Mouse (Mus musculus): ENCODE results near the gene Gm10188.

Gm10188 gene

DNA sequence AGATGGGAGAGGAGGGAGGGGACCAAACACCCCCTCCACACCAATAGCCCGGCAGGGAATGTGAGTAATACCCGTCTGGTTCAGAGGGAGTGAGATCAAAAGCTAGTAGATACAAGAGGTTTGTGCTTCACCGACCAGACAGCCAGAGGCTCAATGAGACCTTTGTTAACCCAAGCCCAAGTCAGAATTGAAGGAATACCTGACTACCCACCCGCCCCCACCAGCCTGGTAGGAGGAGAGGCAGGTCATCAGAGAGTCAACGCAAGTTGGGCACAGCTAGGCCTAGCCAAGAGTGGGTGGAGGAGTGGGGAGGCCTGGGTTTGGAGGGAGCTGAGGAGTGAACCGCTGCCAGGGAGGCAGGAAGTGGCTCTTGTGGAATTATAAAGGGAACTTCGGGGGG, 33.2 kb downstream of the Gm10188 start:
- in situ Hi-C loops (cut with MboI; ENCODE audit: unreplicated experiment in 2 of 2) = no loop called here

DNA sequence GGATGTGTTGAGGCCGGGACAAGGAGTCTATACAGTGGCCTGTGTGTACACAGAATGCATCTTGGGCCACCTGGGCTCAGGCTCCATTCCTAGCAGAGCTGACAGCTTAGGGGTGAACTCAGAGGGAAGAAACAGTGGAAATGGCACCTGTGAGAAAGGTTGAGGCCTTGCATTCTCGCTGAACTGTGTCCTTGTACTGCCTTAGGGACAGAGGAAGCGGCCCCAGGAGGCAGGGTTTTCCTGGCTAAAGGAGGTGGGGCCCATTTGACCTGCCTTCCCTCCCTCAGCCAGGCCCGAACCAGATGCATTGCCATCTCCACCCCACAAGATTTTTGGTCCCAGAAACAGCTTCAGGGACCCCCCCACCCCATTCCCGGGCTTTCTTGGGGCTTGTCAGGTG, 33.9 kb downstream of the Gm10188 start:
- in situ Hi-C loops (cut with MboI; ENCODE audit: unreplicated experiment in 2 of 2) = no loop called here

DNA sequence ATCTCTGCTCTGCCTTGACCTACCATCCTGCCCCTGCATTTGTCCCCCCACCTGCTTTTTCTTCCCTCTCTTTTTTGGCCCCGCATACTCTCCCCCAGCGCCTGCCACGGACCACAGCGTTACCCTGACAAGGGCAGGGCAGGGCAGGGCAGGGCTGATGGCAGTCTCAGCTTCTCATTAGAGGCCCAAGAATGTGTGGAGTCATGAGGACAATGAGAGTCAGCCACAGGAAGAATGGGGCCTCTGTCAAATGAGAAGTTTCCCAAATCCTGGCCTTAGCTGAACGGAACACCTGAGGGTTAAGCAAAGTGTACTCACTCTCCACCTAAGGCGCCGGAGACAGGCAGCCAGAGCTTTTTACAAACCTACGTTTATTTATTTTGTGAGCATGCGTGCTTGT, 34.5 kb downstream of the Gm10188 start:
- in situ Hi-C loops (cut with MboI; ENCODE audit: unreplicated experiment in 2 of 2) = no loop called here

DNA sequence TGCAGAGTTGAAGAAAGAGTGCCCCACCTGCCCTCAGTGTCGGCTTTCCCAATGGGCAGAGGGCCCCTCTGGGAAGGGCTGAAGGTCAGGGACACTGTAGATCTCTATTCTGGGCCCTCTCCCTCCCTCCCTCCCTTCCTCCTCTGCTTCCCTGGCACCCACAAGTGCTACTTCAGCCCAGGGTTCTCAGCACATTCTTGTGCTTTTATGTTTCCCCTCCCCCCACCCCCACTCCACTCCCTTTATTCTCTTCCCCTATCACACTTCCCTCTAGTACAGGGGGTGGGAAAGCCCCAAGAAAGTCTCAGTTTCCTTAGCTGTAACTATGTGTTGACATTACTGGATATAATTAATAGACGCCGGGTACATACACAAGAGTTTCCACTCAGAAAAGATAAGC, 34.9 kb downstream of the Gm10188 start:
- in situ Hi-C loops (cut with MboI; ENCODE audit: unreplicated experiment in 2 of 2) = no loop called here

DNA sequence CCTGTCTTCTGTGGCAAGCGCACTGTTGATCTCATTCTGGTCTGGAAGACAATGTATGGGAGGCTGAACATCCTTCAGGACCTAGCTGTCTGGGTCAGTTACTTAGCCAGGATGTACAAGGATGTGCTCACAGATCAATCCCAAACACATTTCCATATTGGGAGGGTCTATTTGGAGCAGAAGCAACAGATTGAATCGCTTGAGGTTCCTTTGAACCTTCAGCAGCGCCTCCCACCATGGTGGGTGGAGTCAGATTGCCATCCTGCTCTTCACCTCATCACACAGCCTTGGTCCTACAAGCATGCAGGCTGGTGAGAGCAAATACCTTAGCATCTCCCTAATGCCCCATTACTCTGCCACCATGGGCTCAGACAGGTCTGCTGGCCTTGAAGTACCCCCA, 35.8 kb downstream of the Gm10188 start:
- in situ Hi-C loops (cut with MboI; ENCODE audit: unreplicated experiment in 2 of 2) = no loop called here

DNA sequence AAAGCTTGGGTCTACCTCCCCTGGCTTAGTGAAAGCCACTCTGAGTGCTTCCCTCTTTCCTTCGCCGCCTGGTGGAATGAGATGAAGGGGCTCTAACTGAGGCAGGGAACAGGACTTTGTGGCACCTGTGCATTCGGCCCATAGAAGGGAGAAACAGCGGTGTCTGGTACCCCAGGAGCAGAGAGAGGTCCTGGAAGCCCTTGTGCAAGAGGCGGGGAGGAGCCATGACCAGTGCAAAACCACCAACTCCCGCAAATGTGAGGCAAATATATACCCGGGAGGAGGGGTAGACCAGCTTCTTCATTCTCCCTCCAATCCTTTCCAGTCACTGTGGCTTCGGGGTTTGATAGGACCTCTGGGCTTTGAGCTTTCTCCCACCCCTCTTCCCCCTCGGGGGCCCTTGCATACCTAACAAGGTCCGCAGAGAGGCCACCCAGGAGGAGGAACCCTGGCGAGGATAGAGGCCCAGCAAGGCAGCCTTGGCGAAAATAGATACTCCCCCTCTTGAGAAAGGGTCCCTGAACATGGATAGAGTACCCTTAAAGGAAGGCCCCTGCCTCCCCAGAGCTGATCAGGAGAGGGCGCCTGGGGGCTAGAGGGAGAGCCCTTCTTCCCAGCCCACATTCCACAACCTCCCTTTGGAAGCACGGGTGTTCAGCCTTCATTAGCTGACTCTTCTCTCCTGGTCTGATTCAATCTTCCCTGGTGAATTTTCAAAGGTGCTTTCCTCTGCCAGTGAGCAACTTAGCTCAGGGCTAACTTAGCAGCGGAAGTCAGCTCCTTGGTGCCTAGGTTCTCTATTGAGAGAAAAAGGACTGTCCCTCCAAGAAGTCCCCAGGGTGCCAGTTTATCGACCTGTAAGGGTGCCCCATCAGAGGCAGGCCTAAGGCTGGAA, 37.5 kb downstream of the Gm10188 start:
- in situ Hi-C loops (cut with MboI; ENCODE audit: unreplicated experiment in 2 of 2) = no loop called here

DNA sequence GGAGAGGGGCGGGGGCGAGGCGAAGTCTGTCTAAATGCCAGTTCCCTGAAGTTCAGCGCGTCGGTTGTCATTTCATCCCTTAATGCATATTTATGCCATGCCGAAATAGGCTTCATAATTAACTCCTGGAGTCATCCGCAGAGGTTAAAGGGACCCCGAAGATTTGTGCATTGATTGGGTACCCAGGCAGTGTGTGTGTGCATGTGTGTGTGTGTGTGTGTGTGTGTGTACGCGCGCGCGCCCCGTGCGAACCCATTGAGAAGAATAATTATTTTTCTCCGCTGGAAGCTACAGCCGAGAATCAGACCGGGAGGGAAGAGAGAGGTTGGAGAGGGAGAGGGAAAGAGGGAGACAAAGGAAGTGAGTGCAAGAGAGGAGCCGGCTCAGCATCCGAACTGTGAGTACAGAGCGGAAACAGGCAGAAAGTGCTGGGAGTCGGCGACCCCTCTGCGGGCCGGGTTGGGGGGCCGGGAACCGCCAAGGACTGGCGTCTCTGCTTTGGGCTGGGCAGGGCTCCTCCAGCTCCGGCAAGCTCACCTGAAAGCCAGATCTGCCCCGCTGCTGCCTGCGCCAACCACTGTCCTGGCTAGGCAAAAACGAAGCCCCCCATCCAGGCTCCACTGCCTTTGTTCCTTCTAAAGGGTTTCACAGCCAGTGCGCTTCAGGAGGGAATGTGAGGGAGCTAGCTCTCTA, 38.3 kb downstream of the Gm10188 start, which contains the start of the genes Lemd1 and AC124108.1:
TSS of gene Lemd1 (plus strand) at position 339 of the 693 bp plus-strand sequence.
TSS of gene AC124108.1 (plus strand) at position 365 of the 693 bp plus-strand sequence.
- in situ Hi-C loops (cut with MboI; ENCODE audit: unreplicated experiment in 2 of 2) = no loop called here

DNA sequence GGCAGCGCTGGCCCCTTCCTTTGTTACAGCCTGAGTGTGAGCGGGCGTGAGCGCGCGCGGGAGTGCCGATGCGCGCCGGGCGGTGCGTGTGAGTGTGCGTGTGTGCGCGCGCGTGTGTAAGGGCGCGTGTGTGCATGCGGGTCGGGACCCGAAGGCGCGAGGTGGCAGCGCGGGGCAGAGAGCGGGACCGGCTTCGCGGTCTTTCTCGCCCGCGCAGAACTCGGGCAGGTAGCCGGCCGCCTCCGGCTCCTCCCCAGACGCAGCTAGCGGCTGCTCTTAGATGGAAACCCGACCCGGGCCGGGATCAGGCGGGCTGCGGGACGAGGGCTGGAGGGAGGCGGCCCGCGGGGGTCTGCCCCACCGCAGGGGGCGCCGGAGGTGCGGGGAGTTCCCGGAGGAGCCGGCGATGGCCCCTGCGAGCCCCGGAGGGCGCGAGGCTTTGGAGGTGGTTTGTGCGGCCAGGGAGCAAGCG, 38.9 kb downstream of the Gm10188 start:
- in situ Hi-C loops (cut with MboI; ENCODE audit: unreplicated experiment in 2 of 2) = no loop called here

DNA sequence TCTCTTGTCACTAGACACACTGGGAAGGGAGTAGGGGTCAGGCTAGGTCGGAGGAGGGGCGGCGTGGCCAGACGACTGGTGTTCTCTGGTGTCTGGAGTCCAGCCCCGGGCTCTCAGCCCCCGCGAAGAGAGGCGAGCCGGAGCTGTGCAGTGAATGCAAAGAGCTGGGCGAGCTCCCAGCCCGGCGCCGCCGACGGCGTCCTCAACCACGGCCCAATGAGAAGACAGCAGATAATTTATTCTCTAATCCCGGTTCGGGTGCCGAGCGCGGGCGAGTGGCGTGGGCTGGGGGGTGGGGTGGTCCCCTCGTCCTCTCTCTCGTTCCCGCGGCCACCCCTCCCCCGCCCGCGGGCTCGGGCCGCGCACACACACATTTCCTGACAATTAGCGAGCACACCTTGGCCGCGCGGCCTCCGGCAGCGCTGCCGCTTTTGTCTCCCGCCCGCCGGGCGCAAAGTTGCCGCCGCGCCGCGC, 39.5 kb downstream of the Gm10188 start:
- in situ Hi-C loops (cut with MboI; ENCODE audit: unreplicated experiment in 2 of 2) = no loop called here

DNA sequence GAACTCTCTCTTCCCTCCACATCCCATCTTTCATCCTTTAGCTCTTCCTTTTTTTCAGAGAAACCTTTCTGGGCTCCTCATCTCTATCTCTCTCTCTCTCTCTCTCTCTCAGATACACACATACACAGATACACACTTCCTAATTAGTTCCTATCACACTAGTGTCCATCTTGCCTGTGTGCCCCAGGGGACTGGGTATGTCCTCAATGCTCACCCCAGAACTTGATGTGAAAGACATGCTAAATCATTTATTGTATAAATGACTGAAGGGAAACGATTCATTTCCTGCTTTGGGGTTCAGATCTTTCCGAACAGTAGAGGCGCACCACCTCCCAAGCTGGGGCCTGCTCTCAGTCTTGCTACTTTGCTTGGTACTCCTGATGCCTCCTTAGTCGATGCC, 40.3 kb downstream of the Gm10188 start:
- in situ Hi-C loops (cut with MboI; ENCODE audit: unreplicated experiment in 2 of 2) = no loop called here

DNA sequence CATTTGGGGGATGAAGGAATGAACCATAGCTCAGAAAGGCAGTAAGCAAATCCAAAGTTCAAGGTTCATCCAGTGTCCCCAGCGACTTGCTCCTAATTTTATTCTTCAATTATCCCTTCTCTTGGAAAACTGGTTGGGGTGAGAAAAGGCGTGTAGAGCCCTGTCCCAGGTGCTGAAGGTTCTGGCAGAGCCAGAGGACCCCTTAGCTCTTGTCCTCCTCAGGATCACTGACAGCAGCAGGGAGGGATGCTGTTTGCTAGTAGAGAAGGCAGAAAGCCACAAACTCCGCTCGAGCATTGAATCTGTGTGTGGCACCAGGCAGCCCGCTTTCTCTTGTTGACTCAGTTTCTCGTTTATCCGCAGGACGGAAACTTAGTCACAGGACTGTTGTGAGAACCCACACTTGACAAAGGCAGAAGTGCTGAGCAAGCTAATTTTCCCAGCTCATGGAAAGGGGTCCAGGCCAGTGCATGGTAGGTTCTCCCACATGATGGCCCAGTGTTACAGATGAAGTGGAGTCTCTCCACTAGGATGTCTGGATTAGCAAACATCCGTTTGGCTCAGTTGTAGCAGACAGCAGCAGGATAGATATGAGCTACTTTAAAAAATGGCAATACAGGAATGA, 41.0 kb downstream of the Gm10188 start:
- in situ Hi-C loops (cut with MboI; ENCODE audit: unreplicated experiment in 2 of 2) = no loop called here

DNA sequence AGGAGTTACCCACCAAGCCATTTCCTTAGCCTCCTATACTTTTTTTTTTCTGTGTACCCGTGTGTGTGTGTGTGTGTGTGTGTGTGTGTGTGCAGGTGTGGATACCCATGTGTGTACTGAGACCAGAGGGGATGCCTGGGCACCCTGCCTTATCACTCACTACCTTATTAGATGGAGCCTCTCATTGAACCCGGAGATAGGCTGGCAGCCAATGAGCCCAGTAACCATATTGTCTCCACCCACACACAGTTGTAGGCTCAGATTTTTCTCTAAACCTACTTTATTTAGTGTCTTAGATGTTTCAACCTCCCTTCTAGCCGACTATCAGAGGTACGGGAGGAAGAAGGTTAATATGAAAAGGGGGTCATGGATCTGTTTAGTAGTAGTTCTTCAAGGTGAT, 43.3 kb downstream of the Gm10188 start:
- in situ Hi-C loops (cut with MboI; ENCODE audit: unreplicated experiment in 2 of 2) = no loop called here

All from v-Abl transformed pro-B cells (cell line).